Comparison of ENCODE assay signal across 22 mouse cellular contexts in the genomic region with DNA sequence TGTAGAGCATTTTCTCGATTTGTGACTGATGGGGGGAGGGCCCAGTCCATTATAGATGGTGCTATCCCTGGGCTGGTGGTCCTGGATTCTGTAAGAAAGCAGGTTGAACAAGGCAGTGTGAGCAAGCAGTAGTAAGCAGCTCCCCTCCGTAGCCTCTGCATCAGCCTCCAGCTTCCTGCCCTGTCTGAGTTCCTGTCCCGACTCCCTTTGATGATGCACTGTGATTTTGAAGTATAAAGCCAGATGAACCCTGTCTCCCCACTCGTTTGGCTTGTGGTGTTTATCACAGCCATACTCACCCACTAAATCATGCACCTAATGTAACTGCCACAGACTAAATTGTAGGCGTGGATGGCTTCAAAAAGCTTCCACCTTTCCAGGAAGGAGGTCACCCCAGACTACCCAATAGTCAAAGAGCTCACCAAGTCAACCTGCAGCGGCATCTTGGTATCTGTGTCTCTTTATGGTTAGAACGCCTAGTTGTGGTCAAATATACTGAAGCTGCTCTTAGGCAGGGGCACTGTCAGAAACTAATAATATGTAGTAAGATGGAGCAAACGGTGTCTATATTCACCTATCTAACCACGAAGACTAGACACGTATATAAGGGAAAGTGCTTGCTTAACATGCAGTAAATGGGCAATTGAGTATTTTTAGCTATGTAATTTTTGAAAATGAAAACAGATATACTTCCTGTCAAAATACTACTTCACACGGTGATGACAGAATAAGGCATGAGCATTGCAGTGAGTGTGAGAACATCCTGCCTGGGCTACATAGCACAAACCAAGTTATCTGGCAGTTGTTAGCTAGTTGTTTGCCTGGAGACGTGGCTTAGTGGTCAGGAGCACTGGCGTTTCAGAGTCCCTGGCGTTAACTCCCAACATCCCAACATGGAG. TPM values are rescaled to one million over a fixed set of nuclear protein-coding genes. Genes with fewer than 3 reads are reported as not detected.
DNase-seq lines count a peak whose midpoint lies in the region; ATAC-seq and TF ChIP-seq lines count a peak whose summit lies in the region.
"Had no signal": no experiment of that assay in that cellular context is flagged by ENCODE, and none has a peak within 500 bp of the region (broad histone marks: within the 10 kb centered on the region; RNA-seq: fewer than 3 reads in every experiment).

No protein-coding gene starts in this region.

- peak; percentile 77 for ATAC-seq in inflammation-experienced regulatory T-cells, adult 6 months
- ATAC-seq: forebrain, embryonic 15.5 days; hindbrain, postnatal 0 days; intestine, embryonic 16.5 days had no signal

- TF ChIP-seq CTCF in spleen, adult 2 months (IDR thresholded peaks at IDR 0.05; ENCODE audit: extremely low read depth, insufficient read depth, insufficient read length, insufficient replicate concordance), result no peak

- H3K27ac ChIP-seq in spleen, adult 2 months (ENCODE audit: insufficient read depth, low read length), result peak overlapping the region; percentile 69; the same call in 1 of the 2 replicates
- H3K27ac ChIP-seq in ES-E14 (ENCODE audit: insufficient read depth, low read depth, low read length, poor library complexity, severe bottlenecking), result peak overlapping the region; percentile 99; the same call in 1 of the 2 replicates
- H3K27ac ChIP-seq: embryonic facial prominence, embryonic 12.5 days; forebrain, embryonic 15.5 days; heart, embryonic 15.5 days; hindbrain, embryonic 13.5 days; hindbrain, postnatal 0 days had no signal

- H3K9me3 ChIP-seq in ES-E14 (ENCODE audit: control insufficient read depth, insufficient read depth, low read depth, low read length), result no peaks in the 10 kb centered on the region
- H3K9me3 ChIP-seq: embryonic facial prominence, embryonic 12.5 days; forebrain, embryonic 15.5 days; heart, embryonic 15.5 days had no signal

- H3K9ac ChIP-seq in ES-E14 (ENCODE audit: insufficient read depth, low read depth, low read length, poor library complexity, severe bottlenecking), result no peak overlapping the region
- H3K9ac ChIP-seq: embryonic facial prominence, embryonic 12.5 days; forebrain, embryonic 15.5 days; heart, embryonic 15.5 days; hindbrain, embryonic 13.5 days had no signal

- H3K4me3 ChIP-seq in spleen, adult 2 months (ENCODE audit: extremely low read depth, insufficient read depth, insufficient read length), result no peak overlapping the region
- no peak overlapping the region for H3K4me3 ChIP-seq in ES-E14 (ENCODE audit: insufficient read depth in 1 of 2, low read depth in 1 of 2, low read length in 2 of 2, poor library complexity in 1 of 2, severe bottlenecking in 1 of 2)
- H3K4me3 ChIP-seq: embryonic facial prominence, embryonic 12.5 days; forebrain, embryonic 15.5 days; heart, embryonic 15.5 days; hindbrain, embryonic 13.5 days had no signal

- H3K27me3 ChIP-seq in spleen, adult 2 months (ENCODE audit: control insufficient read depth, insufficient read depth, low read length), result no peaks in the 10 kb centered on the region
- H3K27me3 ChIP-seq: embryonic facial prominence, embryonic 12.5 days; forebrain, embryonic 15.5 days had no signal

- peaks cover 7% of the 10 kb centered on the region for H3K36me3 ChIP-seq in spleen, adult 2 months (ENCODE audit: control insufficient read depth, insufficient read depth, low read length)
- H3K36me3 ChIP-seq in ES-E14 (ENCODE audit: control insufficient read depth, insufficient read depth, low read length, poor library complexity, severe bottlenecking), result peaks cover 17% of the 10 kb centered on the region

- DNase-seq in spleen, adult 2 months (ENCODE audit: low read depth in 1 of 2, low spot score in 2 of 2), result no peak
- no peak for DNase-seq in spleen, postnatal 36 days (ENCODE audit: low spot score in 2 of 2)
- DNase-seq in ES-E14 (ENCODE audit: low read depth, low spot score), result no peak
- no peak for DNase-seq in cerebellum, postnatal 25 days
- DNase-seq in kidney, adult 9 months, result no peak
- no peak for DNase-seq in cerebellum, adult 18-20 months
- DNase-seq: adrenal gland, postnatal 10 days; cerebellum, adult 2 months; cerebellum, postnatal 10 days; gastrocnemius, postnatal 36 days; heart, adult 18-20 months; heart, postnatal 14 days had no signal

- H3K4me1 ChIP-seq in spleen, adult 2 months (ENCODE audit: control insufficient read depth, insufficient read depth, insufficient read length), result no peaks in the 10 kb centered on the region
- H3K4me1 ChIP-seq in ES-E14 (ENCODE audit: control insufficient read depth in 2 of 2, insufficient read depth in 2 of 2, low read length in 2 of 2, poor library complexity in 1 of 2), result peaks cover 9 to 11% of the 10 kb centered on the region in 2 experiments; a peak in 3 of 4 replicates
- H3K4me1 ChIP-seq: forebrain, embryonic 15.5 days; hindbrain, embryonic 13.5 days had no signal

- in situ Hi-C loops in ES-E14 (cut with MboI; ENCODE audit: low sequenced_read_pairs in 2 of 2, unreplicated experiment in 2 of 2), result no loop called here

- 81% methylated on average over 14 of the region's 14 CpGs for WGBS in spleen, adult 2 months

- TF ChIP-seq POLR2A in spleen, adult 2 months (IDR thresholded peaks at IDR 0.05; ENCODE audit: low read depth, low read length), result no peak

TF ChIP-seq in ES-E14, 5 proteins besides CTCF, POLR2A, EP300 and RAD21:
- no peak for TF ChIP-seq HCFC1 (IDR thresholded peaks at IDR 0.05; ENCODE audit: borderline replicate concordance, insufficient read depth, low read length)
- no peak for TF ChIP-seq MAFK (IDR thresholded peaks at IDR 0.05; ENCODE audit: insufficient read depth, low read depth, low read length)
- TF ChIP-seq CHD2 (IDR thresholded peaks at IDR 0.05; ENCODE audit: low read depth, low read length), result no peak
- TF ChIP-seq ZC3H11A (IDR thresholded peaks at IDR 0.05; ENCODE audit: borderline replicate concordance, low read depth, low read length), result no peak
- no peak for TF ChIP-seq ZNF384 (IDR thresholded peaks at IDR 0.05; ENCODE audit: low read depth, low read length)

RNA-seq across cellular contexts. Expression of gene Zfp870, which starts 10.9 kb away (rescaled TPM):
- 0.53 and 0.62 TPM in 2 replicates for polyA plus RNA-seq in spleen, adult 2 months (2012; rRNA removed)
- total RNA-seq in ES-E14 (2012; rRNA removed), result 9.5 and 9.9 TPM in 2 replicates
- 10 to 100 TPM in 2 of 3 experiments, 1 to 10 TPM in 1; 9.1 to 12.9 (median 10.7) TPM for polyA plus RNA-seq in inflammation-experienced regulatory T-cells, adult 6 months (2017; shearing (Covaris generic))

RNA-seq across cellular contexts. Expression of gene Cyp4f14, which starts 36.6 kb away (rescaled TPM):
- 0.26 and 0.32 TPM in 2 replicates for polyA plus RNA-seq in spleen, adult 2 months (2012; rRNA removed)
- total RNA-seq in ES-E14 (2012; rRNA removed), result 0.32 and 0.58 TPM in 2 replicates
- polyA plus RNA-seq in inflammation-experienced regulatory T-cells, adult 6 months (2017; shearing (Covaris generic)), result not detected
- total RNA-seq: heart, postnatal 14 days; hematopoietic stem cell, adult 5-6 weeks had no signal
- polyA plus RNA-seq: embryonic facial prominence, embryonic 12.5 days; forebrain, embryonic 11.5 days; heart, embryonic 11.5 days; heart, embryonic 15.5 days; hindbrain, embryonic 13.5 days had no signal

RNA-seq across cellular contexts. Expression of gene Zfp799, which starts 50.5 kb away (rescaled TPM):
- 1.2 and 3.4 TPM in 2 replicates for polyA plus RNA-seq in spleen, adult 2 months (2012; rRNA removed)
- 9.3 and 12.9 TPM in 2 replicates for total RNA-seq in ES-E14 (2012; rRNA removed)
- 1 to 10 TPM; 5.2 to 8.0 (median 7.6) TPM for polyA plus RNA-seq in inflammation-experienced regulatory T-cells, adult 6 months (2017; shearing (Covaris generic))
